Mouse (Mus musculus) limb, embryonic 14.5 days (tissue): ENCODE data around the gene Cryz. TPM values are rescaled to one million over a fixed set of nuclear protein-coding genes. Genes with fewer than 3 reads are reported as not detected.

Experiments
- ATAC-seq: fragments of 200-750 bp; cut with Nextera tagmentation; 2 replicates; pipeline ENCODE4 v1.8.0; 2017; ENCODE audit warnings: low read depth, moderate number of reproducible peaks, moderate TSS enrichment; ENCODE audit not compliant: low FRiP score
- DNase-seq: peaks from one replicate; pipeline ENCODE4 v3.0.0-alpha.2; 2015; ENCODE audit warnings: low spot score
- H3K27ac ChIP-seq: fragments of 300-500 bp; sonication (generic); replicated peaks from 2 replicates; pipeline ENCODE4 v1.5.1; 2014; ENCODE audit warnings: low read depth, mild to moderate bottlenecking, low read length, moderate library complexity, mixed read lengths
- H3K27me3 ChIP-seq: fragments of 300-500 bp; sonication (generic); 2 replicates; pipeline ENCODE4 v1.6.1; 2014; ENCODE audit warnings: low read length, mixed read lengths; ENCODE audit not compliant: control insufficient read depth, insufficient read depth
- H3K36me3 ChIP-seq: fragments of 300-500 bp; sonication (generic); 2 replicates; pipeline ENCODE4 v1.6.1; 2014; ENCODE audit warnings: mild to moderate bottlenecking, low read length, moderate library complexity, mixed read lengths; ENCODE audit not compliant: control insufficient read depth, insufficient read depth
- H3K4me1 ChIP-seq: fragments of 300-500 bp; sonication (generic); 2 replicates; pipeline ENCODE4 v1.6.1; 2014; ENCODE audit warnings: antibody characterized with exemption, low read length, mixed read lengths; ENCODE audit not compliant: control insufficient read depth, insufficient read depth
- H3K4me2 ChIP-seq: fragments of 300-500 bp; sonication (generic); replicated peaks from 2 replicates; pipeline ENCODE4 v1.6.1; 2014; ENCODE audit warnings: low read depth, mild to moderate bottlenecking, low read length, moderate library complexity; ENCODE audit not compliant: severe bottlenecking
- H3K4me3 ChIP-seq: fragments of 300-500 bp; sonication (generic); replicated peaks from 2 replicates; pipeline ENCODE4 v1.5.1; 2014; ENCODE audit warnings: low read length
- H3K9ac ChIP-seq: fragments of 300-500 bp; sonication (generic); 2 replicates; pipeline ENCODE4 v1.6.1; 2014; ENCODE audit warnings: mild to moderate bottlenecking, low read depth, low read length, moderate library complexity; ENCODE audit not compliant: severe bottlenecking
- H3K9me3 ChIP-seq: fragments of 300-500 bp; sonication (generic); 2 replicates; pipeline ENCODE4 v1.6.1; 2016; ENCODE audit warnings: low read length; ENCODE audit not compliant: control insufficient read depth
- POLR2A ChIP-seq: fragments of 200-500 bp; IDR thresholded peaks from 2 replicates; pipeline ENCODE4 v1.8.0; 2012; ENCODE audit warnings: inconsistent platforms, mild to moderate bottlenecking, moderate library complexity, borderline replicate concordance; ENCODE audit not compliant: insufficient read depth, insufficient read length; ENCODE audit errors: extremely low read depth
- WGBS: fragments of 180-500 bp; shearing (Covaris S2); extraction: QIAGEN DNeasy Blood & Tissue Kit; methylation state at CpG from one replicate; pipeline ENCODE4 v1.1.7; 2014; 5-methylcytosine and 5-hydroxymethylcytosine counted together
- polyA plus RNA-seq, 2 experiments: library from polyadenylated mRNA; depleted of rRNA in 1 of 2; stranded (reverse) in 1 of 2; unstranded in 1 of 2; fragments of >200 nt; fragmentation: Nextera tagmentation in 1 of 2; extraction: Ambion mirVana in 1 of 2; gene quantifications; 2 replicates each; pipeline versions ENCODE4 v1.2.1 to v1.2.3; 2012 to 2014

Cryz gene
- polyA plus RNA-seq, 2 experiments = 15.3 to 18.6 TPM

DNA sequence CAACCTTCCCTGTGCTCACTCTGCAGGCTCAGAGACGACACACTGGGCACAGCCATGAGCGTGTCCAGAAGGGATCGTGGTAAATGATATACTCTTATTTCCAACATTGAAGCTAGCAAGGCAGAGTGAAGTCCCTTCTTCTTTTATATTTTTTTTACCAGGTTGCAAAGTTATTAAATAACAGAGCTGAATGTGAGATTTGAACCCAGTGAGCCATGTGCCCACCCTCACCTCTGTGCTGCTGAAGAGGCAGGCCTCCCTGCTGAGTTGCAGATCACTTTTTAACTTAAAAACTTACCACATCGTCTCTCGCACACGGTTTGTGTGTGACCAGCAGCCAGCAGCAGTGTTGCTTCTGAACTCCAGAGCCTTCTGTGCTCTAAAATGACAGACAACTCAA lies 2.4 kb upstream of the Cryz start:
- no peak for DNase-seq
- 87% methylated on average over 6 of the region's 6 CpGs for WGBS
- Histone ChIP-seq H3K36me3 (peaks cover 45% of the 10 kb centered on the region), H3K4me3 (no peak overlapping the region), H3K27ac (no peak overlapping the region), H3K4me1 (peaks cover 9% of the 10 kb centered on the region), H3K27me3 (no peaks in the 10 kb centered on the region), H3K9me3 (no peaks in the 10 kb centered on the region), H3K4me2 (no peak overlapping the region), H3K9ac (no peak overlapping the region)
- TF ChIP-seq POLR2A = no peak
- ATAC-seq = no peak

DNA sequence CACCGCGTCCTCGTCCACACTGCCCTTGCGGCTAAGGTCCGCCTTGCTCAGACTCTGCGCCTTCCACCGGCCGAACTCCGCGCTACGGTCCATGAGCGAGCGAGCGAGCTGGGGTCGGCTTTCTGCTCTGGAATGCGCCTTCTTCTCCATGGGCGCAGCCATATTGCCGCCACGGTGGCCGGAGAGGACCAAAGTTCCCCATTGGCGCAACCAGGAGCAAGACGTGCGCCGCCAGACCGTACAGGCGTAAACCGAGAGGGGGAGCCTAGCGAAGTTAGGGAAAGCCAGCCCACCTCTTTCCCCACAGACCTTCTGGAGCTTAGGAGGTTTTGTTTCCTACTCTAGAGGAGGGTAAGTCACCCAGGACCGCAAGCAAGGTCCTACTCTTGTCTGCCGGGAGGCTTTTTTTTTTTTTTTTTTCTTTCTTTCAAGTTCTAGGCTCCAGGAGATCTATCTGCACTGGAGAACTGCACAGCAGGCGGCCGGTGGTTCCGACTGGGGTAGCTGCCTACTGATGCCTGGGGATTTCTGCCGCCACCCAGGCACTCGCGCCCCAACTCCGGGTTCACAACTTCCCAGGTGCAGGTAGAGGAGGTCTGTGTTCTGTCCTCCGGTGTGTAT lies 533 bp downstream of the Cryz start, which contains the start of gene Tyw3:
Gene Tyw3, minus strand, starts transcription at position 171 of the 621 bp plus-strand sequence.
- peak; percentile 77; the same call in 1 of the 2 replicates for TF ChIP-seq POLR2A
- under 1% methylated on average over 38 of the region's 38 CpGs for WGBS
- no peaks in the 10 kb centered on the region for H3K27me3 ChIP-seq
- ATAC-seq = peak; percentile 97
- peak; percentile 96 for DNase-seq
- peak within 1 kb of the TSS; percentile 80 for H3K4me2 ChIP-seq
- peak within 1 kb of the TSS; percentile 88 for H3K4me3 ChIP-seq
- peaks cover 24% of the 10 kb centered on the region for H3K36me3 ChIP-seq
- peak within 1 kb of the TSS; percentile 97 for H3K27ac ChIP-seq
- H3K9me3 ChIP-seq = no peaks in the 10 kb centered on the region
- H3K9ac ChIP-seq = peak within 1 kb of the TSS; percentile 90
- H3K4me1 ChIP-seq = peaks cover 9% of the 10 kb centered on the region

GRCm38 (mm10) chr3:154597561-154597960 lies 1.1 kb downstream of the Cryz start:
- WGBS = 33% methylated on average over 7 of the region's 7 CpGs
- peaks cover 9% of the 10 kb centered on the region for H3K4me1 ChIP-seq
- peaks cover 18% of the 10 kb centered on the region for H3K36me3 ChIP-seq
- peak overlapping the region; percentile 90 for H3K9ac ChIP-seq
- no peaks in the 10 kb centered on the region for H3K27me3 ChIP-seq
- ATAC-seq = no peak
- H3K9me3 ChIP-seq = no peaks in the 10 kb centered on the region
- H3K4me2 ChIP-seq = peak overlapping the region; percentile 80
- DNase-seq = no peak
- no peak for TF ChIP-seq POLR2A
- peak overlapping the region; percentile 88 for H3K4me3 ChIP-seq
- H3K27ac ChIP-seq = no peak overlapping the region

- peaks cover 5% of the 10 kb centered on the region for H3K4me1 ChIP-seq
- ATAC-seq = no peak
- H3K9me3 ChIP-seq = no peaks in the 10 kb centered on the region
- H3K9ac ChIP-seq = no peak overlapping the region
- H3K36me3 ChIP-seq = 0 out of 2 replicates have a peak, but pooled peaks cover 3% of the 10 kb centered on the region
- no peak overlapping the region for H3K4me3 ChIP-seq
- TF ChIP-seq POLR2A = no peak
- no peaks in the 10 kb centered on the region for H3K27me3 ChIP-seq
- H3K27ac ChIP-seq = no peak overlapping the region
- no peak overlapping the region for H3K4me2 ChIP-seq
- no peak for DNase-seq
Observed at GRCm38 (mm10) chr3:154602141-154602540, 5.6 kb downstream of the Cryz start.

- WGBS = 72% methylated on average over 5 of the region's 5 CpGs
- ATAC-seq = no peak
- Histone ChIP-seq H3K4me2 (no peak overlapping the region), H3K9ac (no peak overlapping the region), H3K9me3 (no peaks in the 10 kb centered on the region), H3K4me1 (no peaks in the 10 kb centered on the region), H3K27ac (no peak overlapping the region), H3K4me3 (no peak overlapping the region), H3K36me3 (0 out of 2 replicates have a peak, but pooled peaks cover 3% of the 10 kb centered on the region), H3K27me3 (no peaks in the 10 kb centered on the region)
- no peak for TF ChIP-seq POLR2A
- DNase-seq = no peak
Observed at GRCm38 (mm10) chr3:154604871-154605270, 8.4 kb downstream of the Cryz start.

DNA sequence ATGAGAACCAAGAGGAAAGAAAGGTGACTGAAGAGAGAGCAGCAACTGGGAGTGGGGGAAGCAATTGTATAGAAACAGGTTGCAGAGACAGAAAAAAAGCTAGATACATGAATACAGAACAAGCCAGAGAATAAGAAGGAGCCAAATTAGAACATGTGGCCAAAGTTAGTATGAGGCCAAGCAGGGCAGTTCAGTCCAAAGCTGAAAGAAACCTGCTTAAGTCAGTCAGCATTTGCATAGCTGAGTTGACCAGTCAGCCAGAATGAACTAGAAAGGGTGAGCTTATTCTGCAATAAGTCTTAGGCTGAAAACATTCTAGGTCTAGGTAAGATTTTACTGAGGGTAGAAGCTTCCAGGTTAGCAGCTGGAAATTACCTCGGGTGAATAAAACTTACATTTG lies 11.4 kb downstream of the Cryz start:
- no peak overlapping the region for H3K27ac ChIP-seq
- H3K9me3 ChIP-seq = no peaks in the 10 kb centered on the region
- no peak overlapping the region for H3K4me2 ChIP-seq
- no peak for DNase-seq
- H3K4me1 ChIP-seq = no peaks in the 10 kb centered on the region
- 0 out of 2 replicates have a peak, but pooled peaks cover 5% of the 10 kb centered on the region for H3K36me3 ChIP-seq
- no peak overlapping the region for H3K4me3 ChIP-seq
- H3K9ac ChIP-seq = no peak overlapping the region
- no peaks in the 10 kb centered on the region for H3K27me3 ChIP-seq
- no peak for TF ChIP-seq POLR2A
- 74% methylated on average over 1 of the region's 1 CpGs for WGBS
- ATAC-seq = no peak
